Mouse (Mus musculus) limb, embryonic 11.5 days (tissue): Measurements from ENCODE around the gene Kcnb1. TPM values are rescaled to one million over a fixed set of nuclear protein-coding genes. Genes with fewer than 3 reads are reported as not detected.
A peak's percentile ranks its signal among the peaks of the same experiment; 100 is the strongest.

Experiments used
- ATAC-seq: fragments of 200-750 bp; cut with Nextera tagmentation; 2 replicates; pipeline ENCODE4 v1.8.0; 2017; ENCODE audit warnings: low read depth; ENCODE audit not compliant: insufficient number of reproducible peaks, low FRiP score, low TSS enrichment
- DNase-seq: peaks from one replicate; pipeline ENCODE4 v3.0.0-alpha.2; 2015; ENCODE audit warnings: low spot score
- H3K27ac ChIP-seq: fragments of 300-500 bp; sonication (generic); replicated peaks from 2 replicates; pipeline ENCODE4 v1.5.1; 2014; ENCODE audit warnings: low read depth, mild to moderate bottlenecking, low read length
- H3K27me3 ChIP-seq: fragments of 300-500 bp; sonication (generic); 2 replicates; pipeline ENCODE4 v1.6.1; 2014; ENCODE audit warnings: mild to moderate bottlenecking, low read length, mixed read lengths; ENCODE audit not compliant: control insufficient read depth, insufficient read depth
- H3K36me3 ChIP-seq: fragments of 300-500 bp; sonication (generic); 2 replicates; pipeline ENCODE4 v1.6.1; 2014; ENCODE audit warnings: mild to moderate bottlenecking, low read length, moderate library complexity, mixed read lengths; ENCODE audit not compliant: control insufficient read depth, insufficient read depth
- H3K4me1 ChIP-seq: fragments of 300-500 bp; sonication (generic); 2 replicates; pipeline ENCODE4 v1.6.1; 2014; ENCODE audit warnings: low read length, mixed read lengths; ENCODE audit not compliant: control insufficient read depth, insufficient read depth
- H3K4me2 ChIP-seq: fragments of 300-500 bp; sonication (generic); 2 replicates; pipeline ENCODE4 v1.6.1; 2014; ENCODE audit warnings: low read depth, mild to moderate bottlenecking, moderate library complexity; ENCODE audit not compliant: severe bottlenecking
- H3K4me3 ChIP-seq: fragments of 300-500 bp; sonication (generic); 2 replicates; pipeline ENCODE4 v1.5.1; 2014; ENCODE audit warnings: low read depth, low read length
- H3K9ac ChIP-seq: fragments of 300-500 bp; sonication (generic); 2 replicates; pipeline ENCODE4 v1.6.1; 2014; ENCODE audit warnings: mild to moderate bottlenecking, low read length
- H3K9me3 ChIP-seq: fragments of 300-500 bp; sonication (generic); 2 replicates; pipeline ENCODE4 v1.6.1; 2016; ENCODE audit warnings: low read length; ENCODE audit not compliant: control insufficient read depth
- whole genome bisulfite sequencing: fragments of 180-500 bp; shearing (Covaris S2); extraction: QIAGEN DNeasy Blood & Tissue Kit; methylation state at CpG from one replicate; pipeline ENCODE4 v1.1.7; 2014; 5-methylcytosine and 5-hydroxymethylcytosine counted together
- polyA plus RNA-seq: library from polyadenylated mRNA; unstranded; fragments of >200 nt; fragmentation: Nextera tagmentation; extraction: Ambion mirVana; gene quantifications from 2 replicates; pipeline ENCODE4 v1.2.1, GENCODE M21; 2014

The Kcnb1 gene
- polyA plus RNA-seq, 1 experiment from 2014 or later, result 0.29 TPM

DNA sequence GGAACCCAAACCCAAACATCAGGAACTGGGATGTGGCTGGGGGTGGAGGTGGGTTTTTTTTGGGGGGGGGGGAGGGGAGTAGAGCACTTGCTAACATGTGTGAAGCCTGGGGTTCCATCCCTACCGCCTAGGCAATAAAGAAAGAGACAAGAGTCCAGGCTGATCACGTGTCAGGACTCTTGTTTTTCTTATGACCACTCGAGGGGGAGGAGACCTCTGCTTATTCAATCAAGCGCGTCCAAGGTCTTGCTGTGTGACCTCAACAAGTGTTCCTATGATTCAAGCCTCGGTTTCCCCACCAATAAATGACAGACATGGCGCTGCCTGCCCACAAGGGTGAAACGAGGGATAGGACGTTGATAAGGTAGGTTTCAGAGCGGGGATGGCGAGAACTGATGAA lies 103.9 kb downstream of the Kcnb1 start:
- no peak for ATAC-seq
- H3K4me2 ChIP-seq, result no peak overlapping the region
- no peak overlapping the region for H3K9ac ChIP-seq
- no peaks in the 10 kb centered on the region for H3K9me3 ChIP-seq
- WGBS, result 65% methylated on average over 11 of the region's 11 CpGs
- no peaks in the 10 kb centered on the region for H3K27me3 ChIP-seq
- no peaks in the 10 kb centered on the region for H3K36me3 ChIP-seq
- no peak overlapping the region for H3K4me3 ChIP-seq
- DNase-seq, result no peak
- H3K4me1 ChIP-seq, result peaks cover 8% of the 10 kb centered on the region; the same call in 1 of the 2 replicates
- no peak overlapping the region for H3K27ac ChIP-seq

DNA sequence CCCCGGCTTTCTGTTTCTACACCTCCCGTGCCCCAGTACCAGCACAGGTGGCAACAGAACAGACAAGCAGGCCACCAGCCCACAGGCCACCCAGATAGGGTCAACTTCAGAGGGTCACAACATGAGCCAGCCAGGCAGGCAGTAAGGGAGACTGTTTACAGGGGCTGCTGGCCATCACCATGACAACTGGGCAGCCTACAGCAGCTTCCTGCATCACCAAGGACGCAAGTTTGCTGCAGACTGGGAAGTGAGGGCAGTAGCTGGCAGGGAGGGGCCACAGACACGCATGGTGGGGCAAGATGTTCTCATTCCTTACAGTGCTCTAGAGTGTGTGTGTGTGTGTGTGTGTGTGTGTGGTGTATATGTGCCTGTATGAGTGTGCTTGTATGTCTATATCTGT lies 108.3 kb downstream of the Kcnb1 start:
- no peak overlapping the region for H3K27ac ChIP-seq
- no peaks in the 10 kb centered on the region for H3K36me3 ChIP-seq
- 29% methylated on average over 4 of the region's 4 CpGs for WGBS
- peak overlapping the region; percentile 22; the same call in 1 of the 2 replicates for H3K9ac ChIP-seq
- no peaks in the 10 kb centered on the region for H3K27me3 ChIP-seq
- H3K4me1 ChIP-seq, result peaks cover 8% of the 10 kb centered on the region; the same call in 1 of the 2 replicates
- no peaks in the 10 kb centered on the region for H3K9me3 ChIP-seq
- no peak overlapping the region for H3K4me2 ChIP-seq
- ATAC-seq, result 0 out of 2 replicates have a peak, but pooled peaks have one; percentile 31
- DNase-seq, result peak; percentile 61
- no peak overlapping the region for H3K4me3 ChIP-seq

DNA sequence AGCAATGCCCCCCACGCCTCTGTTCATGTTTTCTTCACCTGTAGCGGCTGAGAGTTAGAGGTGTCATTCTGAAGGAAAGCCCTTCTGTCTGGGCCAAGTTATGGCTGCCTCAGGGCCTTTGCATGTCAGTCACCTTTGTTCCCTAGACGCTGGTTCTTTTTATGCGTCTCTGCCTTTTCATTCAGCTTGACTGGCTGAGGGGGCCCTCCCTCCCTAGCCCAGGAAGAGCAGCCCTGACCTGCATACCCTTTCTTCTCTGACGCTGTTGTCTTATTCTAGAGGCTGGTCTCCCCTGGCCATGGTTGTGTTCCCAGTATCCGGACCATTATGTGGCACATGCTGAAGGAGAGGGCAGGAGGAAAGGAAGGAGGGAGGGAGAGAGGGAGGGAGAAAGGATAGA lies 108.8 kb downstream of the Kcnb1 start:
- no peak for ATAC-seq
- Histone ChIP-seq H3K27me3 (no peaks in the 10 kb centered on the region), H3K27ac (no peak overlapping the region), H3K9me3 (no peaks in the 10 kb centered on the region), H3K9ac (no peak overlapping the region), H3K4me3 (no peak overlapping the region), H3K36me3 (no peaks in the 10 kb centered on the region), H3K4me2 (no peak overlapping the region), H3K4me1 (peaks cover 8% of the 10 kb centered on the region; the same call in 1 of the 2 replicates)
- 69% methylated on average over 6 of the region's 6 CpGs for WGBS
- DNase-seq, result no peak

DNA sequence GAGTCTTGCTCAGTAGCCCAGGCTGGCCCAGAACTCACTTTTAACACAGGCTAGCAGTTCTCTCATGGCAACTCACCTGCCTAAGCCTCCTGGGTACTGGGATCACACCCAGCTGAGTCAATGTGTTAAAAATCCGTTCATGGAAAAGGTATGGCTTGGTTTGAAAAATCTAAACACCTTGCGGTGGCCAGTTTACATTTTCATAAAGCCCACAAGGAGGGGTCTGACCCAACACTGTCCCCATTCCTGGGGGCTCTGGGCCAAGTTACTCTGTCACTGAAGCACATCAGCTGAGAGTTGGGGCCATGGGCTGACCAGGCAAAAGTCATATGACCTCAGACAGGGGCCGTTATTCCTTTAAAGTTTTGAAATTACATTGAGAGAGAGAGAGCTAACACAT lies 109.6 kb downstream of the Kcnb1 start:
- ATAC-seq (no peak), DNase-seq (no peak)
- Histone ChIP-seq H3K36me3 (no peaks in the 10 kb centered on the region), H3K4me3 (no peak overlapping the region), H3K4me2 (no peak overlapping the region), H3K27me3 (no peaks in the 10 kb centered on the region), H3K9me3 (no peaks in the 10 kb centered on the region), H3K4me1 (peaks cover 8% of the 10 kb centered on the region; the same call in 1 of the 2 replicates), H3K27ac (no peak overlapping the region), H3K9ac (no peak overlapping the region)
- 81% methylated on average over 3 of the region's 3 CpGs for WGBS

DNA sequence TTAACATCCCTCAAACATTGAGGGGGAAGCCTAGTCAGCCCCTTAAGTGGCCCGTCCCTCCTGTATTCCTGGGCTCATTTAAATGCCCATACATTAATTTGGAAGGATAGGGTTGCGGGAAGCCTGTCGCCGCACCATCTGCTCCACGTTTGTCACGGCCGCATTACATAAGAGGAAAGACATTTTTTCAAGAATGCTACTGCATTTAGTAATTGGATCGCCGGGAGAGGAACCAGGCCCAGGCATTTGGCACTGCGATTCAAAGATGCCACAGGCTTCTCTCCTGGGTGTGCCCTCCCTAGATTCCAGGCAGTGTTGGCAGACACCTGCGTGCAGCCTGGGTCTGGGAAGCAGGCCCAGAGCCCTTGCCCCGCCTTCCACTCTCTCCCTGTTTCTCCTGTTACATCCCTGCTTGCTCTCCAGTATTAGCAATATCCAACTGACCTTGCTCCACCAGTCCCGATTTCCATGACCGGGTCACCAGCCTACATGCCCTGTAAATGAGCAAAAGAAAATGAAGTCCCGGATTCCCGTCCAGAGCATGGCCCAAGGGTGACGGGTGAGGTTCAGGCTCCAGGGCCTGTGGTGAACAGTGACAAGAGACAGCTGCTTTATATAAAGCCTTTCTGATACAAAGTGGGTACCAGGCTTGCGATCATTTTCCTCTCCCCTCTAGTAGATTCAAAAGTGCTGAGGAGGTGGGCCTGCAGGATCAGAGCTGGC lies 110.3 kb downstream of the Kcnb1 start:
- H3K27me3 ChIP-seq, result no peaks in the 10 kb centered on the region
- H3K9ac ChIP-seq, result no peak overlapping the region
- no peaks in the 10 kb centered on the region for H3K9me3 ChIP-seq
- no peaks in the 10 kb centered on the region for H3K36me3 ChIP-seq
- no peak for DNase-seq
- WGBS, result 53% methylated on average over 18 of the region's 18 CpGs
- ATAC-seq, result no peak
- H3K4me2 ChIP-seq, result no peak overlapping the region
- no peak overlapping the region for H3K4me3 ChIP-seq
- no peak overlapping the region for H3K27ac ChIP-seq
- peaks cover 8% of the 10 kb centered on the region; the same call in 1 of the 2 replicates for H3K4me1 ChIP-seq

DNA sequence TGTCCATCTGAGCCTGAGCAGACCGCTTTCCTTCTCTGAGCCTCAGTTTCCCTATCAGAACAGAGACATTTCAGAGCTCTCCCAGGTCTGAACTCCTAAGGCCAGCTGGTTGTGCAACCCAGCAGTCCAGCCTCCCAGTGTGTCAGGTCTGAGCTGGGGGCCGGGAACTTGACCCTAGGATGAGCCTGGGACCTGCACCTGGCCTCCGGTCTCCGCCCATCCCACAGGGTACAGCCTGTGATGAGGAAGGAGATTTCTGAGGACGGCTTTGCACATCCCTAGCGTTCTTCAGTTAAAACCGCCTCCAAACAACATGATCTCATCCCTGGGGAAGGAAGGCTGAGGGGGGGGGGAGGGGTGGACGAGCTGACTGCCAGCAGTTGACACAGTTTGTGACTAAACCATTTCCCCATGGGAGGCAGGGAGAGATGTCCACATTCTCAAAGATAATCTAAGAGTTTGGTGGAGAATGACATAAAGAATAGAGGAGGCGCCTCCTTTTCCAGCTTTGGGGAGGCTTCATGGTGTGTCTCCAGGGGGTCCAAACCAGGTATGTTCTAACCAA lies 110.9 kb downstream of the Kcnb1 start:
- H3K36me3 ChIP-seq, result no peaks in the 10 kb centered on the region
- WGBS, result 58% methylated on average over 9 of the region's 9 CpGs
- peaks cover 8% of the 10 kb centered on the region; the same call in 1 of the 2 replicates for H3K4me1 ChIP-seq
- no peak for DNase-seq
- H3K4me3 ChIP-seq, result no peak overlapping the region
- H3K27me3 ChIP-seq, result no peaks in the 10 kb centered on the region
- H3K27ac ChIP-seq, result no peak overlapping the region
- no peaks in the 10 kb centered on the region for H3K9me3 ChIP-seq
- H3K9ac ChIP-seq, result no peak overlapping the region
- ATAC-seq, result no peak
- H3K4me2 ChIP-seq, result no peak overlapping the region

DNA sequence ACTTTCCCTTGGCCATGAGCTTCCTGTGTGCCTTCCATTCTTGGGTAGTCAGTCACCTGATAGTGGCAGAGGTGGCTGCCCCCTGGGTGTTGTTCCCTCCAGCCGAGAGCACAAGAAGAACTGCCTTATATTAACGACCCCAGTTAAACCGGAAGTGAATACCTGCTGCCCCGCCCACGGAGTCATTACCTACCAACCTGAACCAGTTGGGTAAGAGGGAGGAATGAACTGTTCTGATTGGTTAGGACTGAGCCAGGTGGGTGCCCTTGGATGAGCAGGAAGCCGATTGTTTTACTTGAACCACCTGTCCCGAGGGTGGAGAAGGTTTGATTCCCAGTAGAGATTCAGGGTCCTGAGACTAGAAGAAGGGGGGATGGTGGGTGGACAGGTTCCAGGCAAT lies 111.5 kb downstream of the Kcnb1 start:
- H3K9ac ChIP-seq, result no peak overlapping the region
- H3K9me3 ChIP-seq, result no peaks in the 10 kb centered on the region
- no peak overlapping the region for H3K4me2 ChIP-seq
- no peak overlapping the region for H3K4me3 ChIP-seq
- no peak overlapping the region for H3K27ac ChIP-seq
- no peak for ATAC-seq
- no peak for DNase-seq
- peaks cover 8% of the 10 kb centered on the region; the same call in 1 of the 2 replicates for H3K4me1 ChIP-seq
- 42% methylated on average over 7 of the region's 7 CpGs for WGBS
- H3K27me3 ChIP-seq, result no peaks in the 10 kb centered on the region
- no peaks in the 10 kb centered on the region for H3K36me3 ChIP-seq

DNA sequence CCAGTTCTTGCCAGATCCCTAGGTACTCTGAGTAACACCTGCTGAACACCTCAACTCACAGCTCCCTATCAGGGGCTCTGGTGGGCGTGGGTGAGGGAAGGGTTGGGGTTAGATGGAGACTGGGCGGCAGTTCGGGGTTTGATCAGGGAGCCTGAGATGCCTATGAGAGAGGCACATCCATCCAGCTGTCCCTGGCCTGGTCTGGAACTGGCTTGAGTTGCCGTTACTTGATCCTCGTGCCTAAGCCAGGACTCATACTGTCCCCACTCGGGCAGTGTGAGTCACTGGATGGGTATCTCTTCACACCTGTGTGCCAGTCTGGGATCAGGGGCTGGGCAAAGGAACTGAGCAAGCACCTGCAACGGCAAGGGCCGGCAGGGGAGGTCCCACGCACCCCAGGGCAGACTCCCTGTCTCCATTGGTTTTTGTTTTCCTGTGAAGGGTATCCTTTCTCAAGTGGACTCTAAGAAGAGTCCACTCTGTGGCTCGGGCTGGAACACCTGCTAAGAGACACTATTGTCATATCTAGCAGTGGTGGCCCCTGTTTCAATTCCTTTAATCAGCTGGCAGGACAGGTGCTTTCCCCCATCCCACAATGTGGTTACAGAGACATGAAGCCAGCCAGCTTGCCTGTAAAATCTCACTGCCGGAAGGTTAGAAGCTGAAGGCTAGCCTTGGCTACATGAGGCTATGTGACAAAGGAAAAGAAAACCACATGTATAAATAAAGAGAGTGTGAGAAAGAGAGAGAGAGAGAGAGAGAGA lies 112.6 kb downstream of the Kcnb1 start:
- Histone ChIP-seq H3K4me2 (no peak overlapping the region), H3K27me3 (no peaks in the 10 kb centered on the region), H3K36me3 (no peaks in the 10 kb centered on the region), H3K4me3 (no peak overlapping the region), H3K4me1 (peaks cover 8% of the 10 kb centered on the region; the same call in 1 of the 2 replicates), H3K9ac (no peak overlapping the region), H3K9me3 (no peaks in the 10 kb centered on the region), H3K27ac (no peak overlapping the region)
- DNase-seq (no peak), ATAC-seq (no peak)
- WGBS, result 90% methylated on average over 11 of the region's 11 CpGs
